Mouse (Mus musculus) erythroblast, embryonic 14.5 days (primary cell): ENCODE data around the gene Fam221b. TPM values are rescaled to one million over a fixed set of nuclear protein-coding genes. Genes with fewer than 3 reads are reported as not detected.

Experiments used
- H3K27me3 ChIP-seq: 2 replicates; pipeline ENCODE4 v1.6.1; 2012; ENCODE audit warnings: inconsistent platforms; ENCODE audit not compliant: control insufficient read depth
- H3K36me3 ChIP-seq: 2 replicates; pipeline ENCODE4 v1.6.1; 2012; ENCODE audit warnings: mild to moderate bottlenecking, inconsistent platforms; ENCODE audit not compliant: control insufficient read depth
- H3K4me1 ChIP-seq: 2 replicates; pipeline ENCODE4 v1.6.1; 2012; ENCODE audit warnings: inconsistent platforms; ENCODE audit not compliant: control insufficient read depth
- H3K4me3 ChIP-seq: replicated peaks from 2 replicates; pipeline ENCODE3; 2012; ENCODE audit warnings: moderate library complexity, mild to moderate bottlenecking, inconsistent platforms
- H3K9me3 ChIP-seq: 2 replicates; pipeline ENCODE4 v1.6.1; 2012; ENCODE audit warnings: low read length, inconsistent platforms, mixed read lengths; ENCODE audit not compliant: control insufficient read depth
- GATA1 ChIP-seq: IDR thresholded peaks from 2 replicates; pipeline ENCODE4 v1.6.1; 2012; ENCODE audit warnings: low read length, inconsistent platforms, mixed read lengths
- TAL1 ChIP-seq: IDR thresholded peaks from 3 replicates; pipeline ENCODE4 v1.6.1; 2012; ENCODE audit warnings: low read length, inconsistent platforms, mixed read lengths
- polyA plus RNA-seq: library from polyadenylated mRNA; stranded (reverse); fragments of >175 nt; gene quantifications from 2 replicates; pipeline ENCODE4 v1.2.3, GENCODE M21; 2012

The Fam221b gene
- polyA plus RNA-seq, 1 experiment: 0.04 TPM

DNA sequence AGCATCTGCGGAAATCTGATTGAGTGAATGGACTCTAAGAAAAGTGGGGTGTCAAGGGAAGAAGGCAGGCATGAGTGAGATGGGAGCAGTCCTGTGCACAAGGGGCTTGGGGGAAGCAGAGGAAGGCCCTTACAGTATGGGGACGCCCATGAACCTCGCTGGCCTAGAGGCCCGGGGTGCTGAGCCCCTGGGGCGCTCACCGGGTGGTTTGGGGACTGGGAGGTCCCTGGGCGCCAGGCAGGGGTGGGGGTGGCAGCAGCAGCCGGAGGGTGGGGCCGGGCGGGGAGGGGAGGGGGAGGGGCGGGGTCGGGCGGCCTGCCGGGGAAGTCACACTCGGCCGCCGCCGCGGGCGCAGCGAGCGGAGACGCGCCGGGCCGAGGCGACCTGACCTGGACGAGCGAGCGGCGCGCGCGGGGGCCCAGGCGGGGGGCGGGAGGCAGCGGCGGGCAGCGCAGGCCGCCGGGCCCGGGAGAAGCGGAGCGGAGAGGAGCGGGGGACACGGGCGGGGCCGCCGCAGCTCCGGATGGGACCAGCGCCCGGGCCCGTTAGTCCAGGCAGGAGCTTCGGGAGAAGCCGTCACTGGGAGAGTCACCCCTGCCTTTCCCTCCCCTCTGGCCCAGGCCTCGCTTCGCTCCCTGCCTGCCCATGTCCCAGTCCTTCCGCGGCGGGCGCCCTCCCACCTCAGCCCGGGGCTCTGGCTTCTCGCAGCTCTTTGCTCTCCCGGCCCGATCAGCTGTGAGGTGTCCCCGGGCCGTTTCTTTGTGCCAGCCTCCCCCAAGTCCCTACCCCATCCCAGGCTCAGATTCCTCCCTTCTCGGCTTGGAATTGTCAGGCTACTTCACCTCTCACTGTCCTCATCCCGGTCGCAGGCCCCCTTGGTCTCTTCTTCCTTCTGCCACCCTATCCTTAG is 37.6 kb downstream of the Fam221b start, which contains the start of gene Npr2:
Npr2 (plus strand) TSS at position 890 of the 910 bp plus-strand sequence.
- TF ChIP-seq TAL1 (no peak), GATA1 (no peak)
- peaks cover 40% of the 10 kb centered on the region for H3K27me3 ChIP-seq
- no peaks in the 10 kb centered on the region for H3K36me3 ChIP-seq
- no peaks in the 10 kb centered on the region; the same call in 1 of the 2 replicates for H3K9me3 ChIP-seq
- peak within 1 kb of the TSS; percentile 51 for H3K4me3 ChIP-seq
- peaks cover 32% of the 10 kb centered on the region for H3K4me1 ChIP-seq

DNA sequence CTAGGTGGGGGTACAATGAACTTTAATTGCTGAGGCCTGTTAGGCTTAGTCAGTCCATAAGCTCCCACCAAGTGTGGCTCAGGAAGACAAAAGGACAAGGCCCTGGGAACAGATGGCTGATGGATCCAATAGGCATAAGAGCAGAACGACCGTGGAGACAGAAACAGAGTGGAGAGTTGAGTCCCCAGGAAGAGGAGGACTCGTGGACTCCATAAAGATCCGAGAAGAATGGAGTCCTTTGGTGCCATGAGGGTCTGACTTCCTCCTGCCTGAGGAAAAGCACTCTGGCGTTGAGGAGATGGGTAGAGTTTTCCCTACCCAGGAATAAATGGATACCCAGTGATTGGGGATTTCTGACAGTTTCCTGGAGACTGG is 38.3 kb downstream of the Fam221b start:
- Histone ChIP-seq H3K27me3 (peaks cover 40% of the 10 kb centered on the region), H3K36me3 (no peaks in the 10 kb centered on the region), H3K4me1 (peaks cover 32% of the 10 kb centered on the region), H3K9me3 (peaks cover under 1% of the 10 kb centered on the region), H3K4me3 (no peak overlapping the region)
- TF ChIP-seq GATA1: no peak
- TF ChIP-seq TAL1: no peak

DNA sequence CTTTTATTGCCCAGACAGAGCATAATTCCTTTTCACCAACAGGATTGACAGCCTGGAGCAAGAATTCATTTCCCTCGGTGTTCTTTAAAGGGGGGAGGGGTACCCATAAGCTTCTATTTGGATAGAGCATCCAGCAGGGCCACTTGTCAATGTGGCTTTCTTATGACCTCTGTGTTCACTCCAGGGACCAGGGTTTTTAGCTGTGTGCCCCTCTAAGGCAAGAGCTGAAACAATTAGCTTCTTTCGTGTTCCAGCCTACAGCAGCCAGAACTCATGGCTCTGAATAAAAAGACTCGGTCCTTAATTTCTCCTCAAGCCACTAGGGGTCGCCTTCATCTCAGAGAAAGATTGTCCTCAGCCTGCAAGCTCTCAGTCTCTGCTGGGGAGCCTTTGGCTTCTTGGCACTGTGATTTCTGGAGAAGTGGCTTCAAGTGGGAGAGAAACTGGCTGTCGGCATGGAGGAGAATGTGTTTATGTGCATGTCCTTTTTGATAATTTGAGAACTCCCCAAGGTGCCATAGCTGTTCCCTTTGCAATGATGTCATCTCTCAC is 38.8 kb downstream of the Fam221b start:
- Histone ChIP-seq H3K36me3 (no peaks in the 10 kb centered on the region), H3K9me3 (peaks cover 6% of the 10 kb centered on the region), H3K27me3 (peaks cover 40% of the 10 kb centered on the region), H3K4me1 (peaks cover 28% of the 10 kb centered on the region), H3K4me3 (no peak overlapping the region)
- TF ChIP-seq GATA1 (no peak), TAL1 (no peak)

DNA sequence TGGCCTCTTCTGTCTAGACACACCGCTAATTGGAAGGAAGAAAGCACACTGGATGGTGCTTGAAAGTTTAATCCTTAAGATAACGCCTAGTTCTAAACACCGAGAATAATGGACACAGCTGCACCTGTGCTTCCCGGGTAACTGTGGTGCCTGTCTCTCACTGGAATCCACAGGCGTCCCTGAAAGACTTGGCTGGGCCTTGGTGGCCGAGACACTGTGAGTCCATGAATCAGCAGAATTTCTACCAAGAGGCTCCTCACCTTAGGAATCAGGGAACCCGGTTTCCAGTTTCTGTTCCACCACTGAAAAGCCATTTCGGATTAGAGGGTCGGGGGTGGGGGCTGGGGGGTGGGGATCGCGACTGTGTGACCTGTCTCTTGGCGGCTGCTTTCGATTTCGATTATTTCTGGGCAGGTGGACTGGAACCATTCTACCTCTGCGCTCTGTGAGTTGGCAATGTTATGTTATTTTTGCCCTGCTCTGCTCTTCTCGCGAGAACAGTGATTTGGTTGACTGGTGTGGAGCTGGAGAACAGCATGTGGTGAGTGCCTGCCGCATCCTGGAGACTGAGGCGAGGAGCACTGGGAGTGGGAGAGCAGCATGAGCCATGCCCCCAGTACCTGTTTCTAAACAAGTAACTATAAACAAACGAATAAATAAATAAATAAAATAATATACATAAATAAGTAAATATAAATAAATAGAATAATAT is 39.7 kb downstream of the Fam221b start:
- TF ChIP-seq GATA1: no peak
- TF ChIP-seq TAL1: no peak
- Histone ChIP-seq H3K9me3 (peaks cover 7% of the 10 kb centered on the region), H3K4me3 (peak overlapping the region; percentile 34), H3K4me1 (peaks cover 28% of the 10 kb centered on the region), H3K27me3 (peaks cover 40% of the 10 kb centered on the region), H3K36me3 (no peaks in the 10 kb centered on the region)

DNA sequence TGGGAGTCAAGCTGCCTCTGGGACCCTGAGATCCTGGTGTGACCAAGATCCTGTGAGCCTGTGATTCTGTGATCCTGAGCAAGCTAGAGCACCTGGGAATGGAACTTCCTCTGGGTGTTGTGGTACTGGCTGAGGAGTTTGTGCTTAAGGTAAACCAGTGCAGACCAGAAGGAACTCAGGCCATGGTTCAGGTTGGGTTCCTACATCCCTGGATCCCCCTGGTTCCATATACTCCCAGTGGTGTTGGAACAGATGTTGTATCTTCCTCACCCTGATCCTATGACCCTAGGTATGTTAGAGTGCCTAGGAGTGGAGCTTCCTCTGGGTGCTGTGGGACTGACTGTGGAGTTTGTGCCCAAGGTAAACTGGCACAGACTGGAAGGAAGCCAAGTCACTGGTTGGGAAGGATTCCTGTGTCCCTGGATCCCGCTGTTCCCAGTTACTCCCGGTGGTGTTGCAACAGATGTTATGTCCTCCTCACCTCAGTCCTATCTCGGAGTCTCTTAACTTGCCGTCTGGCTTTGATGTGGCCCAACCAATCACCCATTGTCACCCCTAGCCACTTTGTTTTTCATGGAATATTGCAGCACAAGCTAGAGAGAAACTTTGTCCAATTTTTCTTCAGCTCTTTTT is 48.7 kb downstream of the Fam221b start:
- Histone ChIP-seq H3K36me3 (no peaks in the 10 kb centered on the region), H3K4me3 (no peak overlapping the region), H3K27me3 (peaks cover 5% of the 10 kb centered on the region), H3K9me3 (peaks cover 5% of the 10 kb centered on the region), H3K4me1 (no peaks in the 10 kb centered on the region)
- no peak for TF ChIP-seq GATA1
- no peak for TF ChIP-seq TAL1

DNA sequence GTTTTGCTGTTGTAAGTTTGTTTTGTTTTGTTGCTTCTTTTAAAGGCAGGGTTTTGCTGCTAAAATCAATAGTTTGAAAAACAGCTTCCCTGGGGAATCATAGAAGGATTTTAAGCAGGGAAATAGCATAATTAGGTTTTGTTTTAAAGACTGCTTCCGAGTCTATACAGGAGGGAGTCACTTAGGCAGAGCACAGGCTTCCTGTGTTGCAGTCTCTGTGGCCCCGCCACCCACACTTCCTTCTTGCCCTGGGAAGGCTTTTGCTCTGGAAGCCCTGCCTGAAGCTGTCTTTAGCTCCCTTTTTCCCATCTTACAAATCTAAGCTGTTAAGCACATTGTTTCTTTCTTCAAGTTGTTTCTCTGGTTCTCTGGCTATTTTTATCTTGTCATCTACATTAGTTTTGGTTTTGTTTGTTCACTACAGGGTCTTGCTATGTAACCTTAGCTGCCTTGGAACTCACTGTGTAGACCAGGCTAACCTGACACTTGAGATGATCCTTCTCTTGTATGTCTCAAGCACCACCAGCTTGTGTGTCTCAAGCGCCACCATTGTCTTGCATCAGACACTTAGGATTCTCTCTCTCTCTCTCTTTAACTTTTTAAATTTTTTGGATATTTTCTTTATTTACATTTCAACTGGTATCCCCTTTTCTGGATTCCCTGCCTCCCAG is 55.8 kb downstream of the Fam221b start:
- Histone ChIP-seq H3K9me3 (no peaks in the 10 kb centered on the region), H3K36me3 (no peaks in the 10 kb centered on the region), H3K4me3 (peak overlapping the region; percentile 14), H3K27me3 (no peaks in the 10 kb centered on the region), H3K4me1 (peaks cover 22% of the 10 kb centered on the region)
- TF ChIP-seq GATA1: no peak

DNA sequence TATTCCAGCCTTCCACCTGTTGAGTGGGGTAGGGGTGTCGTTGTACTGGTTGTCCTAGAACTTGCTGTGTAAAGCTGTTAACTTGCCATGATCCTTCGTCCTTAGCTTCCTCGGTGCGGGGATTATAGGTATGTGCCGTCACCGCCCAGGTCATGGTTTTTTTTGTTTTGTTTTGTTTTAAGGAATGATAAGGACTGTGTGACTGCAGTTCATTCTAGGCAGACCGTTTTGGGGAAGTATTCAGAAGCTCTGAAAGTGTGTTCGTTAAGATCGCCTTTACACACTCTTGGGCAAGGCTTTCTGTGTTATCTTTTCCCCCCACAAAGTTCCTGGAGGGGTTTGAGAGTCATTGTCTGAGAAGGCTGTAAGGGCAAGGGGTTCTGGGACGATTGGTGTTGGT is 56.4 kb downstream of the Fam221b start:
- H3K4me1 ChIP-seq: peaks cover 23% of the 10 kb centered on the region
- no peaks in the 10 kb centered on the region for H3K36me3 ChIP-seq
- H3K9me3 ChIP-seq: no peaks in the 10 kb centered on the region
- peak overlapping the region; percentile 29 for H3K4me3 ChIP-seq
- H3K27me3 ChIP-seq: no peaks in the 10 kb centered on the region
- TF ChIP-seq GATA1: no peak
- no peak for TF ChIP-seq TAL1

Other genes with a start within 250 kb of the Fam221b start
- gene Fam166b, start 240.0 kb downstream of the Fam221b start, polyA plus RNA-seq: 0.05 and 0.10 TPM in 2 replicates
- 1.6 and 1.9 TPM in 2 replicates for gene Tesk1, start 227.2 kb downstream of the Fam221b start, polyA plus RNA-seq
- gene Cd72, start 214.5 kb downstream of the Fam221b start, polyA plus RNA-seq: 0.09 TPM in 1 of 2 replicates, not detected in the other
- gene Sit1, start 185.4 kb downstream of the Fam221b start, polyA plus RNA-seq: not detected in 2 replicates
- 10.5 and 12.4 TPM in 2 replicates for gene Ccdc107, start 176.2 kb downstream of the Fam221b start, polyA plus RNA-seq
- gene Arhgef39, start 169.4 kb downstream of the Fam221b start, polyA plus RNA-seq: 9.4 and 10.5 TPM in 2 replicates
- gene Car9, start 162.2 kb downstream of the Fam221b start, polyA plus RNA-seq: not detected in 2 replicates
- 0.13 TPM in 1 of 2 replicates, not detected in the other for gene Tpm2, start 145.4 kb downstream of the Fam221b start, polyA plus RNA-seq
- gene Creb3, start 106.8 kb downstream of the Fam221b start, polyA plus RNA-seq: 0.10 and 0.20 TPM in 2 replicates
- gene Tln1, start 106.5 kb downstream of the Fam221b start, polyA plus RNA-seq: 17.6 and 19.2 TPM in 2 replicates
- gene Rgp1, start 90.4 kb downstream of the Fam221b start, polyA plus RNA-seq: 3.5 and 7.2 TPM in 2 replicates
- 0.70 and 1.1 TPM in 2 replicates for gene Gba2, start 90.3 kb downstream of the Fam221b start, polyA plus RNA-seq
- gene Msmp, start 84.7 kb downstream of the Fam221b start, polyA plus RNA-seq: not detected in 2 replicates
- gene Npr2, start 37.2 kb downstream of the Fam221b start, polyA plus RNA-seq: 0.15 TPM in 1 of 2 replicates, not detected in the other
- not detected in 2 replicates for gene Spag8, start 15.6 kb downstream of the Fam221b start, polyA plus RNA-seq
- 3.9 and 4.6 TPM in 2 replicates for gene Hint2, start 12.7 kb downstream of the Fam221b start, polyA plus RNA-seq
- 0.03 and 0.11 TPM in 2 replicates for gene Tmem8b, start 174 bp downstream of the Fam221b start, polyA plus RNA-seq
- not detected in 2 replicates for gene Olfr70, start 31.7 kb upstream of the Fam221b start, polyA plus RNA-seq
- gene Olfr71, start 41.1 kb upstream of the Fam221b start, polyA plus RNA-seq: not detected in 2 replicates
- not detected in 2 replicates for gene Hrct1, start 58.0 kb upstream of the Fam221b start, polyA plus RNA-seq
- not detected in 2 replicates for gene Spaar, start 60.9 kb upstream of the Fam221b start, polyA plus RNA-seq
- not detected in 2 replicates for gene Olfr159, start 101.9 kb upstream of the Fam221b start, polyA plus RNA-seq
- not detected in 2 replicates for gene Olfr156, start 154.8 kb upstream of the Fam221b start, polyA plus RNA-seq
- gene Olfr157, start 171.1 kb upstream of the Fam221b start, polyA plus RNA-seq: not detected in 2 replicates
- gene Olfr155, start 182.4 kb upstream of the Fam221b start, polyA plus RNA-seq: not detected in 2 replicates
- gene Reck, start 206.4 kb upstream of the Fam221b start, polyA plus RNA-seq: not detected in 2 replicates